Mouse (Mus musculus) bone marrow, adult 2 months (tissue): Measurements from ENCODE around the gene Hnrnpab.

Experiments used
- CTCF ChIP-seq: fragments of 200-500 bp; IDR thresholded peaks from 2 replicates; pipeline ENCODE4 v1.5.1; 2011; ENCODE audit warnings: low read length, control low read depth; ENCODE audit not compliant: control insufficient read depth, insufficient read depth
- POLR2A ChIP-seq: fragments of 200-500 bp; IDR thresholded peaks from 2 replicates; pipeline ENCODE4 v1.6.1; 2011; ENCODE audit warnings: low read depth, mild to moderate bottlenecking, control low read depth, low read length, borderline replicate concordance; ENCODE audit not compliant: control insufficient read depth

DNA sequence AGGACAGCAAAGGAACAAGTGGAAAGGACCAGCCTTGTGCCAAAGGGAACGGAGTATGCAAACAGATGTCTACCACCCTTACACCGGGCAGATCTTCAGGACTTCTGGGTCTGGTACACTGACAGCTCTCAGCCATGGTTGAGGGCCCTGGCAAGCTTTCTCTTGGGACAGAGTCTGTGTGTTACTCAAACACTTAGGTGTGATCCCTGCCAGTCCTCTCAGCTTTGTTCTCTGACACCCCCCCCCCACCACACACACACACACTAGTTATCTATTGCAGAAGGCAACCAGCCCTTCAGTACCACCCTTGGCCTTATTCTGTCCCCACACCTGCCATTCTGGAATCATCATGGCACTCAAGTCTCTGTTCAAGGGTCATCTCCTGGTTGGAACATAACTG lies 15.1 kb upstream of the Hnrnpab start:
- TF ChIP-seq CTCF = no peak
- TF ChIP-seq POLR2A = no peak
